Mouse (Mus musculus) intestine, postnatal 0 days (tissue): Measurements from ENCODE around the gene Tnfrsf11a. TPM values are rescaled to one million over a fixed set of nuclear protein-coding genes. Genes with fewer than 3 reads are reported as not detected.

Source experiments
- ATAC-seq: fragments of 200-750 bp; cut with Nextera tagmentation; 2 replicates; pipeline ENCODE4 v1.8.0; 2017; ENCODE audit warnings: mild to moderate bottlenecking, moderate TSS enrichment, moderate library complexity
- H3K27ac ChIP-seq: fragments of 300-500 bp; sonication (generic); 2 replicates; pipeline ENCODE4 v1.5.1; 2014; ENCODE audit warnings: mild to moderate bottlenecking, low read depth, low read length, moderate library complexity
- H3K27me3 ChIP-seq: fragments of 300-500 bp; sonication (generic); replicated peaks from 2 replicates; pipeline ENCODE4 v1.6.1; 2014; ENCODE audit warnings: low read length, mixed read lengths; ENCODE audit not compliant: control insufficient read depth, insufficient read depth
- H3K36me3 ChIP-seq: fragments of 300-500 bp; sonication (generic); 2 replicates; pipeline ENCODE4 v1.6.1; 2014; ENCODE audit warnings: mild to moderate bottlenecking, moderate library complexity; ENCODE audit not compliant: control insufficient read depth, insufficient read depth
- H3K4me1 ChIP-seq: fragments of 300-500 bp; sonication (generic); replicated peaks from 2 replicates; pipeline ENCODE4 v1.6.1; 2014; ENCODE audit warnings: antibody characterized with exemption, low read length, mixed read lengths; ENCODE audit not compliant: control insufficient read depth, insufficient read depth
- H3K4me2 ChIP-seq: fragments of 300-500 bp; sonication (generic); replicated peaks from 2 replicates; pipeline ENCODE4 v1.6.1; 2014; ENCODE audit warnings: low read depth, mild to moderate bottlenecking, moderate library complexity
- H3K4me3 ChIP-seq: fragments of 300-500 bp; sonication (generic); 2 replicates; pipeline ENCODE4 v1.5.1; 2014; ENCODE audit warnings: low read depth, low read length
- H3K9ac ChIP-seq: fragments of 300-500 bp; sonication (generic); 2 replicates; pipeline ENCODE4 v1.6.1; 2014; ENCODE audit warnings: mild to moderate bottlenecking, low read depth, low read length
- H3K9me3 ChIP-seq: fragments of 300-500 bp; sonication (generic); 2 replicates; pipeline ENCODE4 v1.6.1; 2016; ENCODE audit warnings: mixed run types; ENCODE audit not compliant: control insufficient read depth
- CTCF ChIP-seq: sonication (generic); IDR thresholded peaks from 2 replicates; pipeline ENCODE4 v1.5.1; 2016; ENCODE audit warnings: low read depth, mild to moderate bottlenecking, control low read depth, antibody characterized with exemption, moderate library complexity
- WGBS: fragments of 180-500 bp; shearing (Covaris S2); extraction: QIAGEN DNeasy Blood & Tissue Kit; methylation state at CpG from one replicate; pipeline ENCODE4 v1.1.7; 2014; 5-methylcytosine and 5-hydroxymethylcytosine counted together
- polyA plus RNA-seq: library from polyadenylated mRNA; unstranded; fragments of >200 nt; fragmentation: Nextera tagmentation; extraction: Ambion mirVana; gene quantifications from 2 replicates; pipeline ENCODE4 v1.2.1, GENCODE M21; 2015

Tnfrsf11a gene
- polyA plus RNA-seq, 1 experiment from 2014 or later: 23.4 TPM

DNA sequence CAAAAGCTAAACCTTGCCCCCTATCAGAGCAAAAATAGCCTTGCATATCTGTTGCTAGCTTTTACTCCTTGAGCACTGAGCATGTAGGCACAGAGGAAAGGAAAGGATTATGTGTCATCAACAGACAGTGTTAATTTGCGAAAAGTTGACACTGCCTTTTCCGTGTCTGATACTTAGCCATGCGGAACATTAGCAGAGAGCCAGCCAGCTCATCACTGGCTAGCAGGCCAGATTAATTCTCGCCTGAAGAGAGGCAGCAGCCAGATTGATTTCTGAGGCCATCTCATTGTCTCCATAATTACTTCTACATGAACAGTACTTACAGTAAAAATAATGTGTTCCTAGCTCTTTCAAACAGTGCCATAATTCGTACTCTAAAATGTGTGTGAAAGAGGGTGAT lies 48.7 kb downstream of the Tnfrsf11a start:
- TF ChIP-seq CTCF: no peak
- no peak overlapping the region for H3K27ac ChIP-seq
- H3K4me3 ChIP-seq: no peak overlapping the region
- 80% methylated on average over 5 of the region's 5 CpGs for WGBS
- no peaks in the 10 kb centered on the region for H3K4me1 ChIP-seq
- ATAC-seq: no peak
- peaks cover 43% of the 10 kb centered on the region for H3K36me3 ChIP-seq
- no peaks in the 10 kb centered on the region for H3K27me3 ChIP-seq
- H3K9ac ChIP-seq: no peak overlapping the region
- H3K4me2 ChIP-seq: no peak overlapping the region
- H3K9me3 ChIP-seq: no peaks in the 10 kb centered on the region

DNA sequence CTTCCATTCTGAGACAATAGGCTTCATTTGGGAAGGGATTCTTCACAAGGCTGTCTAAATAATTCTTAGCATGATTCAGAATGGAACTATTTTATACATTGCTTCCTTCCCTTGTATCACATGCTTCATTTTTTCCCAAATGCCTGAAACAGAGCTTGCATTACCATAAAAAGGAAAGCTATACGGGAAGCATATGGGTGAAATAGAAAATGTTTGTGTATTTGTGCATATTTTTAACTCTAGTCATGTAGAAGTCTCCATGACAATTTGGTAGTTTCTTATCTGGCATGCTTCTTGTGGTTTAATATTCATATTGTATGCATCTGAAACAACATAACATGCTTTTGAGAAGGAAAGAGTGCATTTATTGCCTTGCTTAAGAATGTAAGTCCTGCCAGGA lies 52.3 kb downstream of the Tnfrsf11a start:
- WGBS: 80% methylated on average over 1 of the region's 1 CpGs
- peaks cover 13% of the 10 kb centered on the region for H3K36me3 ChIP-seq
- no peak for TF ChIP-seq CTCF
- no peak overlapping the region for H3K4me3 ChIP-seq
- H3K9ac ChIP-seq: no peak overlapping the region
- no peak overlapping the region for H3K27ac ChIP-seq
- no peak for ATAC-seq
- no peaks in the 10 kb centered on the region for H3K27me3 ChIP-seq
- H3K4me2 ChIP-seq: no peak overlapping the region
- no peaks in the 10 kb centered on the region for H3K9me3 ChIP-seq
- H3K4me1 ChIP-seq: no peaks in the 10 kb centered on the region

GRCm38 (mm10) chr1:105842950-105843349 lies 62.4 kb downstream of the Tnfrsf11a start:
- Histone ChIP-seq H3K36me3 (peaks cover 20% of the 10 kb centered on the region), H3K9ac (no peak overlapping the region), H3K4me2 (no peak overlapping the region), H3K4me1 (no peaks in the 10 kb centered on the region), H3K27ac (no peak overlapping the region), H3K4me3 (no peak overlapping the region), H3K27me3 (no peaks in the 10 kb centered on the region), H3K9me3 (no peaks in the 10 kb centered on the region)
- no peak for TF ChIP-seq CTCF
- 38% methylated on average over 10 of the region's 10 CpGs for WGBS
- no peak for ATAC-seq

DNA sequence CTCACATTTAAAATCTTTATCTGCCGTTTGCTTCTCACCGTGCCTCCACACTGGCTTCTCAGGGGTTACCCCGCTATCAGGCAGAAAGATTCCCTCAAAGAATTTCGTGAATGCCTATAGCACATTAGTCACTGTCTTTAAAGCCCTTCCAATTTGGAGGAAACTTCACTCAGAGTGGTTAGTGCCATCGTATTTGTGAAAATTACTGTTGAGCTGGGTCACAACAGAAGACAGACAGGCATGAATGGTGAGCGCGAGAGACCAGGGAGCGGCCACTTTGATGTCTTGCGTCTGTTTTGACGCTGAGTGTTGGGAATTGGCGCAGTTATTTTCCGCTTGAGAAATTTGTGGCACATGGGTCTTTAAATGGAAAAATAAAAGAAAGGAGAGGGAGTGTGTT lies 62.9 kb downstream of the Tnfrsf11a start:
- 29% methylated on average over 12 of the region's 12 CpGs for WGBS
- Histone ChIP-seq H3K4me3 (no peak overlapping the region), H3K4me1 (no peaks in the 10 kb centered on the region), H3K9me3 (no peaks in the 10 kb centered on the region), H3K4me2 (0 out of 2 replicates have a peak overlapping the region, but pooled peaks have one; percentile 24), H3K27me3 (no peaks in the 10 kb centered on the region), H3K27ac (no peak overlapping the region), H3K36me3 (peaks cover 20% of the 10 kb centered on the region), H3K9ac (no peak overlapping the region)
- no peak for ATAC-seq
- TF ChIP-seq CTCF: no peak

DNA sequence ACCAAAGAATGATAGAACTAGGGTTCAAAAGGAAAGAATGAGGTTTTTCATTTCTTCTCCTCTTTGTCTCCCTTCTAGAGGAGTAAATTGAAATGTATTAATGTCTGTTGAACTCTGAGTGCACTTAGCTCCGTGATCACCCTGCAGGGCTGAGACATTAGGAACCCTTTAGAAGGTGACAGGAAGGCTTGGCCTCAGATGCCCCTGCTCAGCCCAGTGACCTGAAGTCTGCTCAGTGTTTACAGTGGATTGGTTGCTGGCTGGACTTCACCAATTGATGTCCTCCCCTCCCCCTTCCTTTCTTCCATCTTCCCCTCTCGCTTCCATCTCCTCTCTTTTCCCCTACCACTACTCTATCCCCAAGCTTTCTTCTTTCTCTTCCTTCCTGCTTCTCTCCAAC lies 63.3 kb downstream of the Tnfrsf11a start:
- TF ChIP-seq CTCF: no peak

GRCm38 (mm10) chr1:105844341-105845006 lies 64.0 kb downstream of the Tnfrsf11a start:
- Histone ChIP-seq H3K27me3 (no peaks in the 10 kb centered on the region), H3K9ac (no peak overlapping the region), H3K4me3 (no peak overlapping the region), H3K4me2 (0 out of 2 replicates have a peak overlapping the region, but pooled peaks have one; percentile 1), H3K36me3 (peaks cover 20% of the 10 kb centered on the region), H3K27ac (no peak overlapping the region), H3K4me1 (no peaks in the 10 kb centered on the region), H3K9me3 (no peaks in the 10 kb centered on the region)
- TF ChIP-seq CTCF: no peak
- ATAC-seq: no peak
- WGBS: 37% methylated on average over 28 of the region's 28 CpGs

More for the DNA sequence above, 63.3 kb downstream of the Tnfrsf11a start:
- Histone ChIP-seq H3K4me3 (no peak overlapping the region), H3K36me3 (peaks cover 20% of the 10 kb centered on the region), H3K27ac (no peak overlapping the region), H3K9me3 (no peaks in the 10 kb centered on the region), H3K4me1 (no peaks in the 10 kb centered on the region), H3K4me2 (no peak overlapping the region), H3K27me3 (no peaks in the 10 kb centered on the region), H3K9ac (no peak overlapping the region)
- WGBS: 61% methylated on average over 2 of the region's 2 CpGs
- no peak for ATAC-seq
